Mouse (Mus musculus) kidney, embryonic 14.5 days (tissue): Measurements from ENCODE around the gene Smap2. TPM values are rescaled to one million over a fixed set of nuclear protein-coding genes. Genes with fewer than 3 reads are reported as not detected.

Experiments used
- microRNA-seq: library from miRNA; unstranded; fragments of <30 nt; microRNA quantifications from one replicate; pipeline ENCODE4, GENCODE M21; 2016
- polyA plus RNA-seq: library from polyadenylated mRNA; unstranded; fragments of >200 nt; fragmentation: Nextera tagmentation; extraction: Ambion mirVana; gene quantifications from 2 replicates; pipeline ENCODE4 v1.2.1, GENCODE M21; 2014

The Smap2 gene
- polyA plus RNA-seq, 1 experiment from 2014 or later, result 20.2 TPM

Small RNAs within 50 kb of the gene (microRNA-seq; reads per million reads assigned to microRNA genes)
- gene Mir7015, result not detected

Other genes with a start within 250 kb of the Smap2 start
- 106 and 133 TPM in 2 replicates for gene Nfyc, start 185.7 kb downstream of the Smap2 start, polyA plus RNA-seq
- 0.21 and 0.31 TPM in 2 replicates for gene Rims3, start 162.4 kb downstream of the Smap2 start, polyA plus RNA-seq
- gene Exo5, start 92.2 kb downstream of the Smap2 start, polyA plus RNA-seq, result 25.9 and 29.0 TPM in 2 replicates
- gene Zfp69, start 65.5 kb downstream of the Smap2 start, polyA plus RNA-seq, result 9.0 and 9.9 TPM in 2 replicates
- 1.7 and 3.2 TPM in 2 replicates for gene Col9a2, start 22.1 kb upstream of the Smap2 start, polyA plus RNA-seq
- 20.6 and 28.5 TPM in 2 replicates for gene Zmpste24, start 81.0 kb upstream of the Smap2 start, polyA plus RNA-seq
- not detected in 2 replicates for gene Tmco2, start 92.0 kb upstream of the Smap2 start, polyA plus RNA-seq
- gene Rlf, start 197.8 kb upstream of the Smap2 start, polyA plus RNA-seq, result 15.4 and 26.2 TPM in 2 replicates